Mouse (Mus musculus) heart, adult 10 weeks (tissue): ENCODE measurements around the gene Paqr7. TPM values are rescaled to one million over a fixed set of nuclear protein-coding genes. Genes with fewer than 3 reads are reported as not detected.

Experiments used
- polyA plus RNA-seq: library from polyadenylated mRNA; stranded (reverse); fragments of 350-450 nt; fragmentation: Illumina TruSeq; extraction: RNeasy Lipid Tissue Mini Kit (QIAGEN cat#74804); gene quantifications from one replicate; pipeline ENCODE4 v1.2.3, GENCODE M21; 2014; ENCODE audit warnings: low read depth, low replicate concordance

Gene Paqr7
- 13.3 TPM for polyA plus RNA-seq

GRCm38 (mm10) chr4:134496595-134497210, at the start of gene Paqr7:
Gene Paqr7 (plus strand): TSS chr4:134496697.

GRCm38 (mm10) chr4:134468215-134468575, 28.3 kb upstream of the Paqr7 start, which contains the start of gene Stmn1:
Gene Stmn1 (plus strand): TSS chr4:134468320.

DNA sequence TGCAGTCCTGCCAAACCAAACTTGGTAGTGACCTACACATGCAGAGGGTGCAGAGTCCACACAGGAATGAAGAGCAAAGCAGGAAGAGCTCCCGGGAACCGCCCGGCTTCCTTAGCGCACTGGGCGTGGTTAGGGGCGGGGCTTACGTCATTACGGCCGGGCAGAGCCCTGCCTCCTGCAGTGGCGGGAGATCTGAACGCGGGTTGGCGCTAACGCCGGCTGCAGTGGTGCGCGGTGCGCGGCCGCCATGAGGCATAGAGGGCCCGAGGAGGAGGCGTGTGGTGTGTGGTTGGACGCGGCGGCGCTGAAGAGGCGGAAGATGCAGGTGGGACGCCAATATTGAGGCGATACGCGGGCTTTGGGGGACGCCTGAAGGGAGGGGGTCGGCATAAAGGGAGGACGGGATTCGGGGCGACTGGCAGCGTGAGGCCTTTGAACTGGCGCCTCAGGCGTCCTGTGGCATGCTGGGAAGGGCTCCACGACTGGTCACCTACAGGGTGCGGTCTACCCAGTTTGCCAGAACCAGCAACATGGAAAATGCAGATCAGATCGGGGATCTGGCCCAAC, 14.4 kb downstream of the Paqr7 start, which contains the start of gene Aunip:
TSS of gene Aunip (plus strand) at position 155 of the 567 bp plus-strand sequence.

DNA sequence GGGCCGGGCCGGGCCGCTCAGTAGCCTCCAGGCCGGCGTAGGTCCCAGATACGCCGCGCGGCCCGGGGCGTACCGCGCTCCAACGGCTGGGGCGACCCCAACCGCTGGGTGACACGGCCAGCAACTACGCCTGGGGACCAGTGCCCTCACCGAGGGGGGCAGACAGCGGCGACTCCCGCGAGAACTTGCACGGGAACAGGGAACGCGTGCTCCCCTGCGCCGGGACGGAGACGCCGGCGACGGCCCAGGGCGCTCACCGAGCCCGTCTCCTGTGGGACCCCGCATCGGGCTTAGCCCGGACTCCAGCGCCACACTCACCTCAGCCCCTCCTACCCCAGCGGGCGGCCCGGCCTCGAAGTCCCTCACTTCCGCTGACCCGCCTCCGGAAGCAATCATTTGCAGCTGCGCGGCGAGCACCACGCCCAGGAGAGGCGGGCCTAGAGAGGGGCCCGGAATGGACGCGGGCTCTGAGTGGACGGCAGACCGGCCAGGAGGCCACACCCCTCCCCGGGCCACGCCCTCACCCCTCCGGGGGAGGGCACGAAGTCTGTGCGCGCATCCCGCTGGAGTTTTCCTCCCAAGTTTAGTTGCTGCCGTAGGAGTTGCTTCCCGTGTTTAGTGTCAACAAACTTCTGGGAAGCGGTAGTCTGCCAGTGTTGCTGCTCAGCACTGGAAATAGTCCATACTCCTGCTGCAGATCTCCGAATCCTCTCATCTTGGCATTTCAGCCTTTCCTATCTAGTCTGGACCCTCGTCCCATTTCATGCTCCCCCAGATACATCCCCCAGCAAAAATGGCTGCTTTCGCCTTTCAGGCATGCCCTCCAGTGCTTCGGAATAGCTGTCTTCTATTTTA, 38.7 kb downstream of the Paqr7 start, which contains the start of gene Mtfr1l:
TSS of gene Mtfr1l (minus strand) at position 456 of the 855 bp plus-strand sequence.

DNA sequence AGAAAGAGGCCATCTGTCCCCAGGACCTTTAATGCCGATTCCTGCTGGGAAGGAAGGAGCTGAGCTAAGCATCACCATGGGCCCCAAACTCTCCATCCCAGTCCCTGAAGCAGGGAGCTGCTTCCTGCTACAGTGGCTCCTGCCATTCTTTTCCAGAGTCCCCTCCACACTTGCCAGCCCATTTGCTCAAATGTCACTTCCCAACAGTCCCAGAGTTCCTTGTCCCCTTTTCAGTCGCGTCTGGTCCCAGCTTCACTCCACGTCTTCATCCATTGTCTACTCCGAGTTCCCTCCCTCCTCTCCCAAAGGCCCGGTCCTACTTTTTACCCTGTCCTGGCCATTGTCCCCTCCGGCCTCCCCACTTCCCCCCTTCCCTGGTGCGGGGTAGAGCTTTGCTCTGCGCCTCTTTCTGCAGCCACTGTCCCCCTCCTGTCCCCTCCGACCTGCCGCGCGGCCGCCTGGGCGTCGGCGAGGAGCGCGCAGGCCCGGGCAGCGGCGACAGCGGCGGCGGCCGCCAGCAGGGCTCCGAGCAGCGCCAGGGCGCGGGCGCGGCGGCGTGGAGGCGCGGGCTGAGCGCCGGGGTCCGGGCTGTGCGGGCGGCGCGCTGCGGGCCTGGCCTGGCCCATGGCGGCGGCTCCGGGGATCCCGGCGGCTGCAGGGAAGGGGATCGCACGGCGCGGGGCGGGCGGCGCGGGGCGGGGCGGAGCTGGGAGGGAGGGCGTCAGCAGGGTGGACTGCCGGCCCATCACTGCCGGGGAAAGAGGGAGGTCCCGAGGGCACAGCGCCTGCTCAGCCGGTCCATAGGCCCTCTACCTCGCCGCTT, 55.2 kb downstream of the Paqr7 start, which contains the start of gene Selenon:
TSS of gene Selenon (minus strand) at position 673 of the 823 bp plus-strand sequence.

Other genes with a start within 250 kb of the Paqr7 start
- not detected for gene Gm30191, start 249.8 kb upstream of the Paqr7 start, polyA plus RNA-seq
- gene Grrp1, start 242.6 kb upstream of the Paqr7 start, polyA plus RNA-seq, result 4.6 TPM
- gene Pdik1l, start 208.8 kb upstream of the Paqr7 start, polyA plus RNA-seq, result 5.0 TPM
- 278 TPM for gene Trim63, start 181.6 kb upstream of the Paqr7 start, polyA plus RNA-seq
- gene Slc30a2, start 153.5 kb upstream of the Paqr7 start, polyA plus RNA-seq, result 0.31 TPM
- gene Extl1, start 112.8 kb upstream of the Paqr7 start, polyA plus RNA-seq, result 15.3 TPM
- 11.4 TPM for gene Pafah2, start 100.4 kb upstream of the Paqr7 start, polyA plus RNA-seq
- 24.0 TPM for gene Stmn1, start 28.4 kb upstream of the Paqr7 start, polyA plus RNA-seq
- gene Aunip, start 14.3 kb downstream of the Paqr7 start, polyA plus RNA-seq, result not detected
- 168 TPM for gene Mtfr1l, start 38.7 kb downstream of the Paqr7 start, polyA plus RNA-seq
- 16.9 TPM for gene Selenon, start 55.5 kb downstream of the Paqr7 start, polyA plus RNA-seq
- gene Man1c1, start 207.6 kb downstream of the Paqr7 start, polyA plus RNA-seq, result 22.8 TPM